Mouse (Mus musculus): ENCODE measurements at regions not wholly inside any gene's neighbourhood (a gene's known extent, or its start where the extent isn't known, plus 50 kb on each side); places are given as distances from the start of the nearest gene placed in this dataset.
"Not testable (repeated sequence)": the region's sequence is repeated elsewhere in the genome, so short reads cannot be mapped to it uniquely, and the experiment has no call there.

DNA sequence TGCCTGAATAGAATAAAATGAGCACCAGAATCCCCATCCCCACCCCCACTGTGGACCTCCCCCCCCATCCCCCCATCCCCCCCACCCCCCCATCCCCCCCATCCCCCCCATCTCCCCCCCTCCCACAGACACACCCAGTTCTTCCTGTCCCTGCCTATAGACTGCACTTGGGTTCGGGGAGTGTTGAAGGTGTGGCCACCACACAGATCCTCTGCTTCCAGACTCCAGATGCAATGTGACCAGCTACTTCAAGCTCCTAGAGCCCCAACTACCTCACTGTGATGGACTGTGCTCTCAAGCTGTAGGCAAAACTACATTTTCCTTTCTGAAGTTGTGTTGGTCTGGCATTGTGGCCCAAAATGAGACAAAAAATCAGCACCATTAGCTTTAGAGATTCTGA, 138.3 kb upstream of the Rybp start:
- no peak for DNase-seq (ENCODE audit: low spot score)

DNA sequence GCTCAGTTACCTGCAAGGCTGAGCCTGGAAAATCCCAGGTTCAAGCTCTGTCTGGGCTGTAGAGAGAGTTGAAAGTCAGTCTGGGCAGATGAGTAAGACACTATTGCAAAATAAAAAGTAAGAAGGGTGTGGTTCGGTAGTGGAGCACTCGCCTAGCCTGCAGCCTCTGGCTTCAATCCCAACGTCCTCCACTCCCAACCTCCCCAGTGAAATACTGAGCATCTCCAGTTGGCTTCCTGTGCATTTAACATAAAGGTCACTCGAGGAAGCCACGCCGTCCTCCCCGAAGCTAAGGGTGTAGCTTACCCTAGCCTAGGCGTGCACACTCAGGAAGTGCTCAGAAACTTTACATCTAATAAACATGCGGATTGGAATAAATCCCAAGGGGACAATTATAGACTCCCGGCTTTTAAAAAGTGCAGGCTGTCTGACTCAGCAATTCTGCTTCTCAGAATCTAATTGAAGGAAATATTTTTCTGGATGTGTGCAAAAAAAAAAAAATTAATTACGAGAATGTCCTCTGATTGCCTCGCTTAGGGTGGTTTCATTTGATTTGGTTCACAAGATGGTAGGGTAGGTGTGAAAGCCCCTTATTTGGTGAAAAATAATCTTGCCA, 137.6 kb upstream of the Rybp start:
- DNase-seq (ENCODE audit: low spot score): no peak

DNA sequence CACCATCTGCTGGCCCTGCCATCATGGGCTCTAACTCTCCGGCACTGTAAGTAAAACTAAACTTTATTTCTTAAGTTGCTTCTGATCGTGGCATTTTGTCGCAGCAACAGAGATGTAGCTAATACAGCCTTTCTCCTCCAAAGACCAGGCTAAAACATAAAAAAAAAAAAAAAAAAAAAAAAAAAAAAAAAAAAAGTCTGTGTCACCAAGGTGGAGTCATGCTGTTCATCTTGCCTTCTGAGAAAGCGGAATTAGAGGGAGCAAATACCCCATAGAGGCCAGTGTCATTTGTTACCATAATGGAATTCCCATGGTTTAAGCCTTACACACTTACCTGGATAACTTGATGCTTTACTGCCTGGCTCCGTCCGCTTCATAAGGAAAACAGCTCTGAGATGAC, 136.9 kb upstream of the Rybp start:
- DNase-seq (ENCODE audit: low spot score): no peak

DNA sequence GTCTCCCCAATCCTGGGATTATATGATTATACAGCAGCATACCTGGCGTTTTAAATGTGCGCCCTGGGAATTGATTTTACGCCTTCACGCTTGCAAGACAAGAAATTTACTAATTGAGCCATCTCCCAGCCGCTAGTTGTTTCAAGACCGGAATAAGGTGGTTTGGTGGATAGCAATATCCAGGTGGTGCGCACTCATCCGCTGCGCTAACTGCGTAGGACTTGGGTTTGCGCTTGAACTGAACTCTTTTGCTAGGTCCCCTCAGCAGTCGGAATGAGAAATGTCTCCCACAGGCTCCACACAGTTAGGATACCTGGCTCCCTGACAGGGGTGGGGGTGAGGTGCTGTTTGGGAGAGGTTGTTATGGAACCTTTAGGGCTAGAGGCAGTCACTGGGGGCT, 136.4 kb upstream of the Rybp start:
- no peak for DNase-seq (ENCODE audit: low spot score)

DNA sequence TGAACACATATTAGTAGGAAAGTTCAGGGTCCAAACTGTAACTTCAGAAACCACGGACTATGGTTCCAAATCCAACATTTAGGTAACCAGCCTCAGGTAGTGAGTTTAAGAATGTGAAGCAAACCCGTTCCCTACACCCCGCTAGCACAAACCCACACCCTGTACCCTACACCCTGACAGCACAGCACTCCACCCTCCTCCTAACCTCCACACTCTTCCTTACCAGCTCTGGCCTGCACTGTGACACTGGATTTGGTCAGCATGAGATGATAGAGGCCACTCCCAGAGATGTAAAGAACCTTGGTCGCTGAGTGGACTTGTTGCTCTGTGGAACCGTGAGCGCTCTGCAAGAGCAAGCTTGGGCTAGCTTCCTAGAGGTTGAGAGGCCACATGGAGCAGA, 135.3 kb upstream of the Rybp start:
- no peak for DNase-seq (ENCODE audit: low spot score)

DNA sequence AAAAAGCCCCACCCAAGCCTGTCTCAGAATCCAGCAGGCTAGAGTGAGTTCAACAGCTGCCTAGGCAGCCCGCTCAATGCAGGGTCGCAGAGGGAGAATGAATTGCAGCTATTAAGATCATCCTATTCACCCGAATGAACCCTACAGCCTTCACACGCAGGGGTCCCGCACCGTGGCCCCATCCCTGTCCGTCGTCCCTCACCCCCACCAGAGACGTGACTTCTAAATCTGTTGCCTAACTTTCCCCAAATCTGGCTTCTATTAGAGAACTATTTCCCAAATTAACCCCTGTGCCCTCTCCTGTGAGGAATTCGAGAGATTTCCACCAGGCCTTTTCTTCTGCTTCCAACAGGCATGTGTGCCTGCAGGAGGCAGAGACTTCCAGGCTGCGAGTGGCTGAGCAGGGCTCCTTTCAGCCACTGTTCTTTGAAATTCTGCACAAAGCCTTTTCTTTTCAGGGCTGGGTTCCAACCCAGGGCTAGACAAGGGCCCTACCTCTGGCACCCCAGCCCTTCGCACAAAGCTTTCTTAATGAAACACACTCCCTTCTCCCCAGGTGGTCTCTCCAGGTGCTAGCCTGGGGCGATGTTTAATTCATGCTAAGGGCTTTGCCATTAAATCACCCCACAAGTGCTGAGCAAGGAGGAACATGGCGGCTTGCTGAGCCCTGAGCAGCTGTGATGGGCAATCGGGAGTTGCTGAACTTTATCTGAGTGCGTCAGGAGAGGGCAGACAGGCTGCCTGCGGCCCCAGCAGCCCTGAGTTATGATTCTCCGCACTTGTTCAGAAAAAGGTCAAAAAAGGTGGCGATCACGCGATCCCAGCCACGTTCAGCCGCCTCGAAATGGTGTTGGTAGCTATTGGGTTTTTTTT, 134.7 kb upstream of the Rybp start:
- no peak for DNase-seq (ENCODE audit: low spot score)

DNA sequence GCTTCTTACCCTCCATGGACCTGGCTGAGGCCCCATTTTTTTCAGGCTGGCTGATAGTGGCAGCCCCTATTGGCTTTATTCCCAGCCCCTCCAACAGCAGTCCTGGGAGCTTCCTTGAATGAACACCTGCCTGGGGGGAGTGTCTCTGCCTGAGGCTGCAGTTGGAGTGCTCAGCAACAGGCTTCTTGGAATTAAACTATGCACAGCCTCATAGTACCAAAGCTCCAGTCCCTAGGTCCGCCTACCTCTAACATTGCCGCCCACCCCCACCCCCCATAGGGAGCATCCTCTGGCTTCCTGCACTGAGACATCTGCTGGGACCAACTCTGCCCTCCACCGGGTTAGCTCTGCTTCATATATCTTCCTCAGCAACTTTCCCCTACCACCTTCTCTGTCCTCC, 133.3 kb upstream of the Rybp start:
- no peak for DNase-seq (ENCODE audit: low spot score)

DNA sequence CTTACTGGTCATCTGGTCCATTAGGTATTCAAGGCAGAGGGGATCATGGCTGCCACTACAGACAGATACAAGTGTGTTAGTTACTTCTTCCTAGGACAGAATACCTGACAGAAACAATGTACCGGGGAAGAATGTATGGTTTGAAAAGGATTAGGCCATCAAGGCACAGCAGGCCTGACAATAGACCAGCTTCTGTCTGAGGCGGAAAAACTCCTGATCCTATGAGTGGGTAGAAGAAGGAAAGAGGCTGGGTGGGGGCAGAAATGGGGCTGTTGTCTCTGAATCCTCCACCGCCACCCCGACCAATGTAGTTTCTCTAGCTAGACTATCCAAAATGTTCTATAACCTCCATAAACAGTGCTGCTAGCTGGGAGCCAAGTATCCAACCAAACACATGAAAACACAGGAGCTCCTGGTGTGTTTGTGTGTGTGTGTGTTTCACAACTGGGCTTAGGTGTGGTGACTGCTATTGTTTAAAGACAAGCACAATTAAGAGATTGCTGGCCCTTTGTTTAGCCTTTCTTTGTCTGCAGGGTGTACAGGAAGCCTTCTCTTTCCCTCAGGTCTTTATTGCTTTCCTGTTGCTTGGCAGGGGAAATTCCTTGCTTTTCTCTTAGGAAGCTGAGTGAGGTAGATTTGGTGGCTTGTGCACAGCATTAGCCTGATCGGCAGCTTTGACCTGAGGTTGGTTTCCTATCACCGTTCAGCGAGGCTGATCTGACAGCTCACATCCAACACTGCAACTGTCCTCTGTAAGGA, 132.7 kb upstream of the Rybp start:
- DNase-seq (ENCODE audit: low spot score): no peak

DNA sequence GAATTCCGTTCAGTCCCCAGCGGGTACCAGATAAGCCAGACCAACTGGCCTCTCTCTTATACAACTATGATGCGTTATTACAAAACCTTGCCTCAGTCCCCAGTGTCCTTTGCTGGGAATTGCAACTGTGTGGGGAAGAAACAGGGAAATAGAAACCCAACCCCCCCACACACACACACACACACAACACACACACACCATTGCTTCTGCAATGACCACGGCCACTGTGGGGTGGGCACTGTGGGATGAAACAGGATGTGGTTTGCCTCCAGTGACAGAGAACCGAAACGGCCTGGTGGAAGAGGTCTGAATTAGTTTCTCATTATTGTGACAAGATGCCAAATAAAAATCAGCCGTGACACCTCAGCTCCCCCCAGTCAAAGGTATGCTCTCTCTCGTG, 128.8 kb upstream of the Rybp start:
- DNase-seq (ENCODE audit: low spot score): no peak

DNA sequence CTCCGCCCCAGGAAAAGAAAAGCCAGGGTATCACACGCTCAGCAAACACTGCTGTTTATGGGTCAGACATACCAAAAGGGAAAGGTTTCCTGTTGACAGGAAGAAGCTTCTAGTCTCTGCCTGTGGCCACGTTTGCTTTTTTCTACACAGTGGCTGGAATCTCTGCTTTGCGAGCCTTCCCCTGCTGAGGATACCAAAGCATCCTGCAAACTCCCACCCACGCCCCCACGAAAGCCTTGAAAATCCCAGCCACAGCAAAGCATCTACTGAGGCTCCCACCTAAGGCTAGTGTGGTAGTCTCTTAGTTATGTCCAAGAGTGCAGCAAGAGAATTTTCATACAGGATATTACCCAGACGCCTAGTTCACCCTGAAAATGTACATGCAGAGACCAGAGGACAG, 128.2 kb upstream of the Rybp start:
- no peak for DNase-seq (ENCODE audit: low spot score)

DNA sequence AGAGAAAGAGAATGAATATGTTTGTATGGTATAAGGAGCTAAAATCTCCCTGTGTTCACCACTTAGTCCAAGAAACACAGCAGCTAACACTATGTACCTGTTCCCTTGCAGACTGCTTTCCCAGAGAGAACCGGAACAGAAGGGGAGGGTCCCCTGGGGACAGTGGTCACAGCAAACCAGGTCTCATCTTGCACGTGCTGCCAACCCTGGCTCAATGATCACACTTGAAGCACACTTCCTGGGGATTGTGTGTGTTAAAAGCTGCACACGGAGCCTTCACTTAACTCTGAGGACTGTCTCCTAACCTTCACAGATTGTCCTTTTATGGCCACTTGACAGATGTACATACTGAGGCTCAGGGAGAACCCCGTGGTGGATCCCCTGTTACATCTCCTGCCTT, 127.6 kb upstream of the Rybp start:
- no peak for DNase-seq (ENCODE audit: low spot score)

DNA sequence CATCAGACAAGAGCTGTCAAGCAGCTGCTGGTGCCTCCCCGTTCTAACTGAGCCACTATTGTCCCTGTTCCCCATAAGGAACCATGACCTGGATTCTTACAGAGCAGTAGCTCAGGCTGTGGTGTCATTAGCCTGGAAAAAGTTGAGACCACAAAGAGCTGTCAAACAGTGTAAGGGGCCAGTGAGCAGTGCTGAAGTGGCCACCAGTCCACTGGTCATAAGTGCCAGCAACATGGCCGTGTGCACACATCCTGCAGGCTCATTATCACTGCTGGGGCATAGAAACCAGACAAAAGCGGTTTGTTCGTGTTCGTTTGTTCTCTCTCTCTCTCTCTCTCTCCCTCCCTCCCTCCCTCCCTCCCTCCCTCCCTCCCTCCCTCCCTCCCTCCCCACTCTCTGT, 125.2 kb upstream of the Rybp start:
- no peak for DNase-seq (ENCODE audit: low spot score)

DNA sequence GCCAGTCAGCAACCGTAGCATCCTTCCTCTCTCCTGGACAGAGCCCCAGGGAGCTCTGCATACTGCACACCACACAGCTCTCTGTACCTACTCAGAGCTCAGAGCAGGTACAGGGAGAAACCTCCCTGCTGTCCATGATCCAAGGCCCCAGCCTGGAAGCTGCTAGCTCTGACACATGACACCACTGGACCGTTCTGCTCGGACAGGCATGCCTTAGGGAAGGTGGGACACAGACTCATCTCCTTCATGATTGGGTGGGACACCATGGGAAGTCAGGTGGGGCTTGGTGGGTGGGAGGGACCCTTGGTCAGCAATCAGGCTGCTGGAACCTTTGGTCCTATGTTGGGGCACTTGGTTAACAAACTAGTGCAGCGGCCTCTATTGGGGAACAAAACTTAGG, 124.7 kb upstream of the Rybp start:
- no peak for DNase-seq (ENCODE audit: low spot score)

DNA sequence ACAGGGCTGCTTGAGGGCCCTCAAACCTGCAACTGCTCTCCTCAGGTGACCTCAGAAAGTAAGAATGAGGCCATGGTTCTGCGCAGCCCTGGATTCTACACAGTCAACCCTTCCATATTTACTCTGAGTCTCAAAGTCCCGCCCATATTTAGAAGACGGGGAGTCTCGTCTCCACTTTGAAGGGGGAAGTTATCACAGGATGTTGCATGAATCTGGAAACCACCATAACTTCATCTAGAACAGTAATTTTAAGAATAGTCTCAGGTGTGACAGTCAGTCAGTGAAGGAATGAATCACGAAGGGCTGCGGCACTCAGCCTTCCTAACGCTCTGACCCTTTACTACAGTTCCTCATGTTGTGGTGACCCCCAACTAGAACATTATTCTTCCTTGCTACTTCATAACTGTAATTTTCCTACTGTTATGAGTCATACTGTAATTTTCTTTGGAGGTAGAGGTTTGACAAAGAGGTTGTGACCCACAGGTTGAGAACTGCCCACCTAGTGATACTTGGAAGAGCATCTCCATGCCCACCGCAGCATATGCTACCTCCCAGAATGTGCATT, 122.9 kb upstream of the Rybp start:
- DNase-seq (ENCODE audit: low spot score): no peak

DNA sequence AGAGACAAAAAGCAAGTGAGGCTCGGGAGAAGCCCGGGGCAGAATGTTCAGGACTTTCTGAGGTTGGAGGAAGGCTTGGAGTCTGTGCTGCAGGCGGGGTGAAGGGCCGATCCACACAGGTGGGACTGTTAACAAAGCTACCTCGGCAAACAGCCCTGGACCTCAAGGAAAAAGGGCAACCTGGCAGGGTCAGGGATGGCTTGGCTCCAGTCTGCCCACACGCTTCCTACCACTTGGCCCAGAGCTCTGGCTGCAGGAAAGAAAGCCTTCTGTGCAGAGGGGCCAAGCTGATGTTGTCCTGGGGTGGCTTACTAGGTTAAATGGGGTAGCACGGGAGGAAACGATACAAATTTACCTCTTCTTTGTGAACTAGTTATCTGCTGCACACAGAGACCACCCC, 121.5 kb upstream of the Rybp start:
- DNase-seq (ENCODE audit: low spot score): no peak

DNA sequence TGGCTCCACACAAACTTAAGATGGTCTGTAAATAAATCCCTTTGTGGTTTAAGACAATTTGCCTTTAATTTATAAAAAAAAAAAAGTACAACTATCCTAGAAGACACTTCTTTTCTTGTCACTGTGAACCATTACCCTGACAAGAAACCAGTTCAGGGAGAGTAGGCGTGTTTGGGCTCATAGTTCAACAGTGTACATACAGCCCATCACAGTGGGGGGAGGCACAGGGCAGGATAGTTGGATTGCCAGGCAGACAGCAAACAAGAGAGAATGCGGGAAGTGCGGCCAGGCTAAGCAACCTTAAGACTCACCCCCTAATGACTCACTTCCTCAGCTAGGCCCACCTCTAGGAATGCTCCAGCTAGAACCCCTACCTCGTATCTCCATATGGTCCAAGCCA, 119.2 kb upstream of the Rybp start:
- no peak for DNase-seq (ENCODE audit: low spot score)

DNA sequence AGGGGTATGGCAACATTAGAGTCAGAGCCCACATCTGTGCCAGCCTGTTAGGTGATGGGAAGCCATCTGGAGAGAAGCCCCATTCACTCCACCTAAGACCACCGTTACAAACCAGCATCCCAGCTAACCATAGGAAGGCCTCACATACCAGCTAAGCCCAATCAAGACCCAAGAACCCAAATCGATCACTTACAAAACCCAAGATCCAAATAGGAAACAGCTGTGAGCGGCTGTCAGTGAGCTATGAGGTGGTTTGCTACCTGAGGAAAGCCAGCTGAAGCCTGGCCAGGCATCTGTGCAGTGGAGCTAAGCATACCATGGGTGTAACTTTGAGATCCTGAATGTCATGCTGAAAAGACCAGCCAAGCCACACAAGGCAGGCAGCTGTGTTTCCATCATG, 116.9 kb upstream of the Rybp start:
- no peak for DNase-seq (ENCODE audit: low spot score)

DNA sequence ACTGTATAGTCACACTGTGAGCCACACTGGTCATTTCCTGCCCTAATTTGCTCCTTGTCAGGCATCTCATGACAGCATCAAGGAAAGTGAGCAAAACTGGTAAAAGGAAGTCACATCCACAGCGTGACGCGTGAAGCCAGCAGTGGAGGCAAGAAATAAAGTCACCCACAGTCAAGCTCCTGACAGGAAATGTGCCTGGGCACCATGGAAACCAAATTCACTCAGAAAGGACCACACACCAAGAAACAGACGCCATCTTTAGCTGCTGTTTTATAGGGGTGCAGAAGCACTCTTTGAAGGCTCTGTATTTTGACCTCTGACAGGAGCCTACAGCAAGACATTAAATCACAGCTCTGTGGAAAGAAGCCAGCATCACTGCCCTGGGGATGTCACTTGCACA, 115.4 kb upstream of the Rybp start:
- DNase-seq (ENCODE audit: low spot score): no peak

DNA sequence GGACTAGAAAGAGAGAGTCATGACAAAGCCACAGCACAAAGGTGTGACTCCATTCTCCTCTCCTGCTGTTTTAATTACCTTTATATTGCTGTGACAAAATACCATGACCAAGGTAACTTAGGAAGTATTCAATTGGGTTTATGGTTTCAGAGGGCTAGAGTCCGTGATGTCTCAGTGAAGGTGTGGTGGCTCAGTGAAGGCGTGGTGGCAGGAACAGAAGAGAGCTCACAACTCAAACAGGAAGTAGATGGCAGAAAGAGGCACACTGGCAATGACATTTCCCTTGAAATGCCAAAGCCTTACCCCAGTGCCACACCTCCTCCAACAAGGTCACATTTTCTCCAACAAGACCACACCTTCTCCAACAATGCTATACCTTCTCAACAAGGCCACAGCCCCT, 114.4 kb upstream of the Rybp start:
- no peak for DNase-seq (ENCODE audit: low spot score)

DNA sequence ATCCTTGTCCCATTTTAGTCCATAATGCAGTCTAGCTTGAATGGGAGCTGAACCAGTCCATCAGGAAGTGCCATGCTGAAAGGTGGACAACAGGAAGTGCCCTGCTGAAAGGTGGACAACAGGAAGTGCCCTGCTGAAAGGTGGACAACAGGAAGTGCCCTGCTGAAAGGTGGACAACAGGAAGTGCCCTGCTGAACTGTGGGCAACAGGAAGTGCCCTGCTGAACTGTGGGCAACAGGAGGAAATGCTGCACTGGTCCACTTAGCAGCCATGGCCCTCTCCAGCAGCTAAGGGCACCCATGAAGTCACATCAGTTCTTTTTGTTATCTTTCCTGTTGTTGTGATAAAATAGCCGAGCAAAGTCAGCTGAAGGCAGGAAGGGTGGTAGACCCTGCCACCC, 112.1 kb upstream of the Rybp start:
- not testable (repeated sequence) for DNase-seq (ENCODE audit: low spot score)

DNA sequence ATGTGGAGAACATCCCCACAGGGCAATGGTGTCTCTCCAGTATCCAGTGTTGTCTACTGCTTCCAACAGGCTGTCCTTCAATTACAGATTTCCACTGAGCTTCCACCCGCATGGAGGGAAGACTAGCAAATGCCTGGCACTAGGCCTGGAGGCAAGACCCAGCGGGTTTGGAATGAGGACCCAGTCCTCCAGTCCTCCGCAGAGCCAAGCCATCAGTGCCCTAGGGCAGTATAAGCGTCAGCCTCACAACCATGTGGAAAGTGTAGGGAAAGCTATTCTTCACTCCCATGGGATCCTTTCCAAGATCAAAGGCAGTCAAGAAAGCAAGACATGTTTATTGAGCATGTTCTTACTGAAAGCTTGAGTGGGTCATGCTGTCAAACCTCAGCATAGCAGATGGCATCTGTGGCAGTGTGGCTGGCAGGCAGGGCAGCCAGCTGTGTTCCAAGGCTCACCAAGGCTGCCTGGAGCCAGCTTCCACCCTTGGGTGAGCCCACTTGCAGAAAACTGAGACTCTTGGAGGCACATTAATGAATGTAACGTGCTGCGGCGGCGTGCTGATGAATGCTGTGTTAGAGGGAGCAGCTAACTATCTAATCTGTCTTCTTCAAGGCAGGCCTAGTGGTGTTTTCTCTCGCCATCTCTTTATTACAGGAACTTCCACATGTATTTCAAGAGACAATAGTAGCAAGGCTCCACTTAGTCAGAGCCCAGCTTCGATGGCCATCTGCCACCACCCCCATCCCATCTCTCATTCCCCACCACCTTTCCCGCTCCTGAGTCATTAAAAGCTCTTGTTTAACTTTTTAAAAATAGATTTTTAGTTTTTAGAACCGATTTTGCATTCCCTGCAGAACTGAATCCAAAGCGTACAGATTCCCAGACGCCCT, 109.3 kb upstream of the Rybp start:
- DNase-seq (ENCODE audit: low spot score): no peak
